Mouse (Mus musculus): Measurements from ENCODE around the gene Galnt16. TPM values are rescaled to one million over a fixed set of nuclear protein-coding genes. Genes with fewer than 3 reads are reported as not detected.
A peak's percentile ranks its signal among the peaks of the same experiment; 100 is the strongest.

Galnt16 gene
- polyA plus RNA-seq, 1 experiment from 2014 or later: 19.9 TPM

DNA sequence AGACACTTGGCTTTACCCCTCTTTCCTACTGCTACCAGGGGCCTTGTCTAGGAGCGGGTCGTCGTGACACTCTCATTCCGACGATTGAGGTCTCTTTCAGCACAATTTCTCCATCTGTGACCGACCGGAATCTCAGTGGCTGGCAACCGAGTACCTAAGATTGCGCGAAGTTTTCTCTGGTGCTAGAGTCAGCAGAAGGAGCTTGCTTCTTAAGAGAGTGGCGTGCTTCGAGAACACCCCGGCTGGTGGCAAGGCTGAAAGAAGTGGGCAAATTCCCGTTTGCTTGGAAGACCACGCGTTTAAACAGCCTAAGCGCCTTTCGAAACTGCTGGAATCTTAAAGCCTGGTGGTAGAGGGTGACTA, 126.4 kb downstream of the Galnt16 start:
- no peak for DNase-seq (ENCODE audit: low spot score)
- H3K4me1 ChIP-seq (replicated peaks; ENCODE audit: control insufficient read depth, insufficient read depth, low read length): no peaks in the 10 kb centered on the region; the same call in 1 of the 2 replicates
- H3K9ac ChIP-seq (ENCODE audit: low read length): peak overlapping the region; percentile 93
- peak overlapping the region; percentile 89 for H3K4me2 ChIP-seq (ENCODE audit: low read depth, low read length, severe bottlenecking)
- peaks cover 12% of the 10 kb centered on the region for H3K36me3 ChIP-seq (ENCODE audit: control insufficient read depth, insufficient read depth, low read length)
- H3K9me3 ChIP-seq (ENCODE audit: control insufficient read depth, low read length): no peaks in the 10 kb centered on the region
- peak overlapping the region; percentile 79 for H3K4me3 ChIP-seq (ENCODE audit: low read depth, low read length)
- ATAC-seq (replicated peaks; ENCODE audit: low FRiP score): no peak
- WGBS: 7% methylated on average over 18 of the region's 18 CpGs
- H3K27me3 ChIP-seq (ENCODE audit: control insufficient read depth, insufficient read depth, low read length): no peaks in the 10 kb centered on the region
- no peak overlapping the region for H3K27ac ChIP-seq (ENCODE audit: low read depth, low read length)

DNA sequence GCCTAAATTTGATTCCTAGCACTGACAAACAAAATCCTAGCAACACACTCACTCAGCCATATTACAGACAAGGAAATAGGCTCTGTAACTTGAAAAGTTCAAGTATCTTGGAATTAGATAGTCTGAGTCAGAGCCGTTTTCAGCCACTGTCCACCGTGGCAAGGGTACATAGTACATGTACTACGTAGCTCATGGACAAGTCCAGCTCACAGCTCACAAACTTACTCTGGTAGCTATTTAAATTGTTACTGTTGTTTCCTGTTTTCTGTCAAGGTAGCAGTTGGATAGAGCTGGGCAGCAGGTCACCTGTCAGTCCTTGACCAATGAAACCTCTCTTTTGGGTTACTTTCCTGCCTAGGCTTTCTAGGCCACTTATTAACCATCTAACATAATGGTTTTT, 128.3 kb downstream of the Galnt16 start:
- Histone ChIP-seq H3K9ac (ENCODE audit: low read length) (no peak overlapping the region), H3K27me3 (ENCODE audit: control insufficient read depth, insufficient read depth, low read length) (no peaks in the 10 kb centered on the region), H3K4me1 (replicated peaks; ENCODE audit: control insufficient read depth, insufficient read depth, low read length) (no peaks in the 10 kb centered on the region; the same call in 1 of the 2 replicates), H3K36me3 (ENCODE audit: control insufficient read depth, insufficient read depth, low read length) (no peaks in the 10 kb centered on the region; the same call in 1 of the 2 replicates), H3K9me3 (ENCODE audit: control insufficient read depth, low read length) (no peaks in the 10 kb centered on the region), H3K4me2 (ENCODE audit: low read depth, low read length, severe bottlenecking) (no peak overlapping the region), H3K27ac (ENCODE audit: low read depth, low read length) (no peak overlapping the region), H3K4me3 (ENCODE audit: low read depth, low read length) (no peak overlapping the region)
- 92% methylated on average over 3 of the region's 3 CpGs for WGBS
- DNase-seq (ENCODE audit: low spot score): no peak
- no peak for ATAC-seq (replicated peaks; ENCODE audit: low FRiP score)

DNA sequence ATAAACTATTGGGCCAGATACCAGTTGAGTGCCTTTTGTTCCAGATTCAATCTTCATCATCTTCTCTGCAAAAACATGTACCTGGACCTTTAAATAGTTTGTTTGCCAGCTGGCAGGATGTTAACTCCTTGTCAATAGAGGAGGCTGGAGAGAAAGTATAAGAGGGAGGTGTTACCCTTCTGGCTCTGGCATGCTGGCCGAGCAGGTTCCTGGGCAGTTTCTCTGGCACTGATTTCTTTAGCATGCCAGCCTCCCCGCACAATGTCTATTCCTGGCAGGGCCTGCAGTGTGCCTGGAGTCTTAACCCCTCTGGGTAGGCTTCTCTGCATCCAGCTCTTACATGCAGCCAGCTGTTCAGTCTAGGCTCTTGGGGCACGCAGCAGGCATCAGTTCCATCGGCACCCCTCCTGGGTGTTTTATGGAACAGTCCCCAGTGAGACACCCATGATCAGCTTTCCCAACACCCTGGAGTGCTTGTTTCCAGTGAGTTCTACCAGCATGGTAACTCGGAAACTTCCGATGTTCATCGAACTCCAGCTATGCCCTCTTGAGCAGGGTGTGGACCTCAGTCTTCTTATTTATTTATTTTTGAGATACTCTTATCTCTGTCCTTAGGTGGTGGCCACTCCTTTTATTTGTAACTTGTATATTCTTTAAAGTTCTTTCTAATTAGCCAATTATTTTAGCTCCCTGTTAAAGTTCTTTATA, 136.0 kb downstream of the Galnt16 start:
- H3K36me3 ChIP-seq (ENCODE audit: control insufficient read depth, insufficient read depth, low read length): no peaks in the 10 kb centered on the region; the same call in 1 of the 2 replicates
- ATAC-seq (replicated peaks; ENCODE audit: low FRiP score) (no peak), DNase-seq (ENCODE audit: low spot score) (no peak)
- no peak overlapping the region for H3K4me2 ChIP-seq (ENCODE audit: low read depth, low read length, severe bottlenecking)
- no peak overlapping the region for H3K9ac ChIP-seq (ENCODE audit: low read length)
- H3K4me3 ChIP-seq (ENCODE audit: low read depth, low read length): no peak overlapping the region
- H3K4me1 ChIP-seq (replicated peaks; ENCODE audit: control insufficient read depth, insufficient read depth, low read length): no peaks in the 10 kb centered on the region
- 95% methylated on average over 7 of the region's 7 CpGs for WGBS
- no peak overlapping the region for H3K27ac ChIP-seq (ENCODE audit: low read depth, low read length)
- no peaks in the 10 kb centered on the region for H3K9me3 ChIP-seq (ENCODE audit: control insufficient read depth, low read length)
- no peaks in the 10 kb centered on the region for H3K27me3 ChIP-seq (ENCODE audit: control insufficient read depth, insufficient read depth, low read length)

DNA sequence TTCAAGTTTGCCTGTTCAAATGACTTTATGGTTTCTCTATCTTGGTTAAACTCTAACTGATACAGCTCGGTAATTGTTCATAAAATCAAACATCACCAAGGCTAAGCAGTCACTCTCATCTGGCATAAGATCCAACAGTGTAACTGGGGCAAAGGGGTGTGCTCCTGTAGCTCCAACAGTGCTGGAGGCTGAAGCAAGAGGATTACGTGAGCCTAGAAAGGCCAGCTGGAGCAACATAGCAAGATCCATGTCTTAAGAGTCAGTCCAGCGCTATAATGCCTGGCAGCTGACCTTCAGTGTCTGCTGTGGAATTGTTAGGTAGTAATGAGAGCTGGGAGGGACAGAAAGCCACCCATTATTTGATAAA, 136.6 kb downstream of the Galnt16 start:
- no peak overlapping the region for H3K4me2 ChIP-seq (ENCODE audit: low read depth, low read length, severe bottlenecking)

DNA sequence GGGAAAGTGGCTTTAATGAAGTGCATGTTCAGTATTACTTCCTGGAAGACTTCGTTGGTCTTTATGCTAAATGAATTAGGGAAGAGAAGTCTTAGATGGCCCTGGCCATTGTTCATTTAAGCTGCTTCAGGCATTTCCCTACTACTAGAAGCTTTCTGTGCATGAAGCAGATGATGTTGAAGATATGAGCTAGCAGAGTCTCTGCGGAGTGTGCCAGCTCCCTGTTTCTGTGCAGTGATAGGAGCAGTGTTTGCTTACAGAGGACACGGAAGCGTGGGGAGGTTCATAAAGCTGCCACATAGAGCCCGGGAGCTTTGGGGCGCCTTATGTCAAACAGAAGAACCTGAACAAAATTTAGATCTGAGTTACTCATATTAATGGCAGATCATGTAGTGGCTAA, 140.6 kb downstream of the Galnt16 start:
- Histone ChIP-seq H3K4me1 (replicated peaks; ENCODE audit: control insufficient read depth, insufficient read depth, low read length) (no peaks in the 10 kb centered on the region), H3K9me3 (ENCODE audit: control insufficient read depth, low read length) (no peaks in the 10 kb centered on the region), H3K27me3 (ENCODE audit: control insufficient read depth, insufficient read depth, low read length) (no peaks in the 10 kb centered on the region), H3K9ac (ENCODE audit: low read length) (no peak overlapping the region), H3K4me2 (ENCODE audit: low read depth, low read length, severe bottlenecking) (no peak overlapping the region), H3K4me3 (ENCODE audit: low read depth, low read length) (no peak overlapping the region), H3K36me3 (ENCODE audit: control insufficient read depth, insufficient read depth, low read length) (no peaks in the 10 kb centered on the region), H3K27ac (ENCODE audit: low read depth, low read length) (no peak overlapping the region)
- DNase-seq (ENCODE audit: low spot score): no peak
- no peak for ATAC-seq (replicated peaks; ENCODE audit: low FRiP score)
- WGBS: 91% methylated on average over 6 of the region's 6 CpGs

More for the DNA sequence above, 136.6 kb downstream of the Galnt16 start:
- no peak for DNase-seq (ENCODE audit: low spot score)
- no peaks in the 10 kb centered on the region for H3K27me3 ChIP-seq (ENCODE audit: control insufficient read depth, insufficient read depth, low read length)
- no peak overlapping the region for H3K4me3 ChIP-seq (ENCODE audit: low read depth, low read length)
- no peaks in the 10 kb centered on the region for H3K4me1 ChIP-seq (replicated peaks; ENCODE audit: control insufficient read depth, insufficient read depth, low read length)
- 91% methylated on average over 3 of the region's 3 CpGs for WGBS
- no peaks in the 10 kb centered on the region for H3K9me3 ChIP-seq (ENCODE audit: control insufficient read depth, low read length)
- H3K27ac ChIP-seq (ENCODE audit: low read depth, low read length): no peak overlapping the region
- H3K36me3 ChIP-seq (ENCODE audit: control insufficient read depth, insufficient read depth, low read length): no peaks in the 10 kb centered on the region; the same call in 1 of the 2 replicates
- no peak overlapping the region for H3K9ac ChIP-seq (ENCODE audit: low read length)
- ATAC-seq (replicated peaks; ENCODE audit: low FRiP score): no peak

DNA sequence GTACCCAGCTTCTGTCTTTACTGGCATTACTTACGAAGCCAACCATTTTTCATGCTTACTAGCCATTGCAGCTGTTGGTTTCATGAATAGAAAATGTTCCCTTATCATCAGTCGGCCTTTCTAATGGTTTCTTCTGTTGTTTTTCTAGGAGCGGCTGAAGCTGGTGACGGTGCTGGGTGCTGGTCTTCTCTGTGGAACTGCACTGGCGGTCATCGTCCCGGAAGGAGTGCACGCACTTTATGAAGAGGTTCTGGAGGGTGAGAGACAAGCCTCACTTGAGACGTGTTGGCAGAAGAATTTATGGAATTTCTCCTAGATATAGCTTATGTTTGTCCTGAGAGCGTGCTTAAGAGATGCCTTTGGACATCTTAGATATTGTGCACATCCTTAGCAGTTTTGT, 144.2 kb downstream of the Galnt16 start:
- Histone ChIP-seq H3K36me3 (ENCODE audit: control insufficient read depth, insufficient read depth, low read length) (no peaks in the 10 kb centered on the region), H3K27me3 (ENCODE audit: control insufficient read depth, insufficient read depth, low read length) (no peaks in the 10 kb centered on the region), H3K4me1 (replicated peaks; ENCODE audit: control insufficient read depth, insufficient read depth, low read length) (no peaks in the 10 kb centered on the region), H3K9ac (ENCODE audit: low read length) (no peak overlapping the region), H3K4me2 (ENCODE audit: low read depth, low read length, severe bottlenecking) (no peak overlapping the region), H3K4me3 (ENCODE audit: low read depth, low read length) (no peak overlapping the region), H3K27ac (ENCODE audit: low read depth, low read length) (no peak overlapping the region), H3K9me3 (ENCODE audit: control insufficient read depth, low read length) (no peaks in the 10 kb centered on the region)
- no peak for ATAC-seq (replicated peaks; ENCODE audit: low FRiP score)
- 93% methylated on average over 10 of the region's 10 CpGs for WGBS
- DNase-seq (ENCODE audit: low spot score): no peak

DNA sequence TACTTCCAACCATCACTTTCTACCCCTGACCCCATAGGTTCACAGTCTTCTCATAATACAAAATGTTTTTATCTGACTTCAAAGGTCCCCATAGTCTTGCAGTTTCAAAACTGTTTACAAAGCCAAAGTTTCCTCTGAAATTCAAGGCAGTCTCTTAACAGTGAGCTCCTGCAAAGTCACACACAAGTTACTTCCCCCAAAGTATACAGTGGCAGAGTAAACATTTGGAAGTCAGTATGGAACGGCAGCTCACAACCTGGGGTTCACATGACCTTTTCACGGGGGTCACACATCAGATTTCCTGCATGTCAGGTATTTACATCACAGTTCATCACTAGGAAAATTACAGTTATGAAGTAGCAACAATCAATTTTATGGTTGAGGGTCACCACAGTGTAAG, 145.9 kb downstream of the Galnt16 start:
- H3K27ac ChIP-seq (ENCODE audit: low read depth, low read length): no peak overlapping the region
- H3K9ac ChIP-seq (ENCODE audit: low read length): no peak overlapping the region
- H3K27me3 ChIP-seq (ENCODE audit: control insufficient read depth, insufficient read depth, low read length): no peaks in the 10 kb centered on the region
- no peaks in the 10 kb centered on the region for H3K36me3 ChIP-seq (ENCODE audit: control insufficient read depth, insufficient read depth, low read length)
- H3K4me3 ChIP-seq (ENCODE audit: low read depth, low read length): no peak overlapping the region
- no peaks in the 10 kb centered on the region for H3K9me3 ChIP-seq (ENCODE audit: control insufficient read depth, low read length)
- ATAC-seq (replicated peaks; ENCODE audit: low FRiP score) (no peak), DNase-seq (ENCODE audit: low spot score) (no peak)
- no peaks in the 10 kb centered on the region for H3K4me1 ChIP-seq (replicated peaks; ENCODE audit: control insufficient read depth, insufficient read depth, low read length)
- WGBS: 89% methylated on average over 2 of the region's 2 CpGs
- H3K4me2 ChIP-seq (ENCODE audit: low read depth, low read length, severe bottlenecking): no peak overlapping the region

DNA sequence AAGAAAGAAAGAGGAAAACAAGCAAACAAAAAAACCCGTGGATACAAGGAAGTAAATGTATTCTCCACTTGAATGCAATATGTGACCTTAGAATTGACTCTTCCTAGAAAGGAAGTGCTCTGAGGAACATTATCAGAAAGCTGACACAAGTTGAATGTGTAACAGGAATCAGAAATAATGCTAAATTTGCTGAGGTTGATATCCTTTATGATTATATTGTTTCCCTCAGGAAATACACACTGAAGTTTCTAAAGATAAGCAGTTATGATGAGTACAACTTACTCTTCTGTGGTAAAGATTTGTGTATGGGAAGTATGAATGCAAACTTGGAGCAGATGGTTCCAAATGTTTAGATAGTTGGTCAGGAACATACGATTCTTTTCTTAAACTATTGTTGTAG, 150.3 kb downstream of the Galnt16 start:
- Histone ChIP-seq H3K9me3 (ENCODE audit: control insufficient read depth, low read length) (no peaks in the 10 kb centered on the region), H3K4me2 (ENCODE audit: low read depth, low read length, severe bottlenecking) (no peak overlapping the region), H3K4me1 (replicated peaks; ENCODE audit: control insufficient read depth, insufficient read depth, low read length) (no peaks in the 10 kb centered on the region), H3K36me3 (ENCODE audit: control insufficient read depth, insufficient read depth, low read length) (no peaks in the 10 kb centered on the region), H3K27me3 (ENCODE audit: control insufficient read depth, insufficient read depth, low read length) (no peaks in the 10 kb centered on the region), H3K27ac (ENCODE audit: low read depth, low read length) (no peak overlapping the region), H3K4me3 (ENCODE audit: low read depth, low read length) (no peak overlapping the region), H3K9ac (ENCODE audit: low read length) (no peak overlapping the region)
- 95% methylated on average over 2 of the region's 2 CpGs for WGBS
- DNase-seq (ENCODE audit: low spot score): no peak
- ATAC-seq (replicated peaks; ENCODE audit: low FRiP score): no peak

DNA sequence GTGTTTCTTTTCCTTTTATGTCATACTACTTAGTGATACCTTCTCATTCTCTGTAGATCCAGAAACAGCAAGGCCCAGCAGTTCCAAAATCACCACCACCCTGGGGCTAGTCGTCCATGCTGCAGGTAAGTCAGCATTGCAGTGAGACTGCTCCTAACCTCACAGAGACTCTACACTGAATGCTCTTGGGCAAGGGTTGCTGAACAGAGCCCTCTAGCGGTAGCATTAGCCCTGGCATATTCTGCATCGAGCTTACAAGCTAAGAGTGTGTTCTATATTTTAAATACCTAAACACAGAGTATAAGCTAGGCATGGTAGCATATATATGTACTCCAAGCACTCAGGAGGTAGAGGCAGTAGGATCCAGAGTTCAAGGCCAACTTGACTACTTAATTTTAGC, 155.1 kb downstream of the Galnt16 start:
- no peak for ATAC-seq (replicated peaks; ENCODE audit: low FRiP score)
- no peak overlapping the region for H3K9ac ChIP-seq (ENCODE audit: low read length)
- peak; percentile 71 for DNase-seq (ENCODE audit: low spot score)

More for the DNA sequence above, 155.1 kb downstream of the Galnt16 start:
- 20% methylated on average over 3 of the region's 3 CpGs for WGBS
- no peak overlapping the region for H3K4me3 ChIP-seq (ENCODE audit: low read depth, low read length)
- H3K4me2 ChIP-seq (ENCODE audit: low read depth, low read length, severe bottlenecking): no peak overlapping the region
- no peaks in the 10 kb centered on the region for H3K4me1 ChIP-seq (replicated peaks; ENCODE audit: control insufficient read depth, insufficient read depth, low read length)
- H3K27me3 ChIP-seq (ENCODE audit: control insufficient read depth, insufficient read depth, low read length): no peaks in the 10 kb centered on the region
- H3K9me3 ChIP-seq (ENCODE audit: control insufficient read depth, low read length): no peaks in the 10 kb centered on the region
- H3K36me3 ChIP-seq (ENCODE audit: control insufficient read depth, insufficient read depth, low read length): no peaks in the 10 kb centered on the region; the same call in 1 of the 2 replicates
- no peak overlapping the region for H3K27ac ChIP-seq (ENCODE audit: low read depth, low read length)

Measured in forebrain, embryonic 11.5 days (tissue).